Mouse (Mus musculus): ENCODE data around the gene Prdm8.

- peak; percentile 63; the same call in 1 of the 2 replicates for TF ChIP-seq CTCF (IDR thresholded peaks at IDR 0.05; ENCODE audit: control insufficient read depth, insufficient read depth, low read length)
- TF ChIP-seq POLR2A (IDR thresholded peaks at IDR 0.05; ENCODE audit: borderline replicate concordance, control insufficient read depth, low read depth, low read length) = no peak
Measured at GRCm38 (mm10) chr5:98167180-98167824, at the start of gene Prdm8.
